Mouse (Mus musculus): ENCODE data around the gene Ykt6.

DNA sequence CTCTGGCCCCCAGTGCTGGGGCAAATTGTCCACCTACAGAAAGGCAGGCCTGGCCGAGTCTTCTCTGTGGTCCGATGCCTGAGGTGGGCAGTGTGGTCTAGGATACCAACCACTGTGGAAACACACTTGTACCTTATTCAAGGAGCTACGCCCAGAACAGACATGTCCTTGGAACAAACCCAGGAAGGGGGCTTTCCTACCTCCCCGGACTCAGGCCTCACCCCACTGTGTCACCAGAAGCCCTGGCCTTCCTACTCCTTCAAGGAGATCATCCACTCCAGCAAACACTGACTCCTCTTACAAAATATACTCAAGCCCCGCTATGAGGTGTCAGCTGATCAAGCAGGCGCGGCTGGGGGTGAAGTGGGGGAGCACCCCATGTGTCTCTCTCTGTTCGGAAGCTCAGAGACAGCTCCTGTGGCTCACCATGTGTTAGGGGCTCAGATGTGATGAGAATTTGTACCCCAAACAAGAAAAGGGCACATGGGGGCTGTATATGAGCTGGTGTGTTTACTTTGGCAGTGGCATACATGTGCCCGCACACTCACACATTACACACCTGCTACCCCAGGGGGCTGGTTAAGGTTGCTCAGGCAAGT is 61.4 kb downstream of the Ykt6 start:
- TF ChIP-seq POLR2A (IDR thresholded peaks at IDR 0.05; ENCODE audit: insufficient read depth, low read depth, low read length) (no peak), CTCF (IDR thresholded peaks at IDR 0.05; ENCODE audit: insufficient read depth, low read depth, low read length) (no peak)
